Mouse (Mus musculus) midbrain, embryonic 13.5 days (tissue): ENCODE data around the gene Klk1b5. TPM values are rescaled to one million over a fixed set of nuclear protein-coding genes. Genes with fewer than 3 reads are reported as not detected.
"Not testable (repeated sequence)": the region's sequence is repeated elsewhere in the genome, so short reads cannot be mapped to it uniquely, and the experiment has no call there.

Experiments used
- ATAC-seq: fragments of 200-750 bp; cut with Nextera tagmentation; 2 replicates; pipeline ENCODE4 v1.8.0; 2017; ENCODE audit warnings: mild to moderate bottlenecking, moderate TSS enrichment, moderate library complexity
- H3K27ac ChIP-seq: fragments of 300-500 bp; sonication (generic); 2 replicates; pipeline ENCODE4 v1.5.1; 2015; ENCODE audit warnings: inconsistent platforms, mild to moderate bottlenecking, moderate library complexity
- H3K27me3 ChIP-seq: fragments of 300-500 bp; sonication (generic); 2 replicates; pipeline ENCODE4 v1.6.1; 2015; ENCODE audit warnings: mild to moderate bottlenecking, inconsistent platforms
- H3K36me3 ChIP-seq: fragments of 300-500 bp; sonication (generic); 2 replicates; pipeline ENCODE4 v1.6.1; 2015; ENCODE audit warnings: mild to moderate bottlenecking, inconsistent platforms
- H3K4me1 ChIP-seq: fragments of 300-500 bp; sonication (generic); replicated peaks from 2 replicates; pipeline ENCODE4 v1.6.1; 2015; ENCODE audit warnings: inconsistent platforms
- H3K4me2 ChIP-seq: fragments of 300-500 bp; sonication (generic); replicated peaks from 2 replicates; pipeline ENCODE4 v1.6.1; 2015; ENCODE audit warnings: moderate library complexity, mild to moderate bottlenecking, inconsistent platforms
- H3K4me3 ChIP-seq: fragments of 300-500 bp; sonication (generic); replicated peaks from 2 replicates; pipeline ENCODE4 v1.5.1; 2015; ENCODE audit warnings: mild to moderate bottlenecking, inconsistent platforms
- H3K9ac ChIP-seq: fragments of 300-500 bp; sonication (generic); replicated peaks from 2 replicates; pipeline ENCODE4 v1.6.1; 2015; ENCODE audit warnings: mild to moderate bottlenecking, inconsistent platforms
- H3K9me3 ChIP-seq: fragments of 300-500 bp; sonication (generic); 2 replicates; pipeline ENCODE4 v1.6.1; 2016; ENCODE audit warnings: mild to moderate bottlenecking, inconsistent platforms
- WGBS: fragments of 180-500 bp; shearing (Covaris S2); methylation state at CpG from one replicate; pipeline ENCODE4 v1.1.7; 2015; 5-methylcytosine and 5-hydroxymethylcytosine counted together
- polyA plus RNA-seq: library from polyadenylated mRNA; unstranded; fragments of >200 nt; fragmentation: Nextera tagmentation; extraction: Ambion mirVana; gene quantifications from 2 replicates; pipeline ENCODE4 v1.2.1, GENCODE M21; 2015

Klk1b5 gene
- not detected in 2 replicates for polyA plus RNA-seq

DNA sequence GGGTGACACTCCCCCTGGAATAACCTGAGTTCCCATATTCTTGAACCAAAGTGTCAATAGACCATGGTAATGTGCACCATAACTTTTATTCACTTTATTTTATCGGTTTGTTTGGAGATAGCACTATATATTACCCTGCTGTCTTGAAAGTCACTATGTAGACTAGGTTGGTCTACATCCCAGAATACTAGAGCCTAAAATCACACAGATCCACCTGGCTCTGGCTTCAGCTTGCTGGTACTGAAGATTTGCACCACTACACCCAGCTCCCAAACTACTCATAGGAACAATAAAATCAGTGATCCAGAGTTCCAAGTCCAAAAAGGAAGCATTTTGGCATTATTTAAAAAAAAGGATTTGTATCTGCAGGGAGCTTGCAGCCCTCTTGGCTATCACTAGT lies at the start of gene Klk1b5:
Gene Klk1b5, plus strand, starts transcription at position 301 of the 400 bp plus-strand sequence.
- WGBS = 79% methylated on average over 1 of the region's 1 CpGs
- no peak for ATAC-seq
- Histone ChIP-seq H3K4me1 (no peaks in the 10 kb centered on the region), H3K9ac (no peak within 1 kb of the TSS), H3K36me3 (no peaks in the 10 kb centered on the region), H3K4me3 (no peak within 1 kb of the TSS), H3K27me3 (no peaks in the 10 kb centered on the region), H3K9me3 (no peaks in the 10 kb centered on the region), H3K27ac (no peak within 1 kb of the TSS), H3K4me2 (no peak within 1 kb of the TSS)

DNA sequence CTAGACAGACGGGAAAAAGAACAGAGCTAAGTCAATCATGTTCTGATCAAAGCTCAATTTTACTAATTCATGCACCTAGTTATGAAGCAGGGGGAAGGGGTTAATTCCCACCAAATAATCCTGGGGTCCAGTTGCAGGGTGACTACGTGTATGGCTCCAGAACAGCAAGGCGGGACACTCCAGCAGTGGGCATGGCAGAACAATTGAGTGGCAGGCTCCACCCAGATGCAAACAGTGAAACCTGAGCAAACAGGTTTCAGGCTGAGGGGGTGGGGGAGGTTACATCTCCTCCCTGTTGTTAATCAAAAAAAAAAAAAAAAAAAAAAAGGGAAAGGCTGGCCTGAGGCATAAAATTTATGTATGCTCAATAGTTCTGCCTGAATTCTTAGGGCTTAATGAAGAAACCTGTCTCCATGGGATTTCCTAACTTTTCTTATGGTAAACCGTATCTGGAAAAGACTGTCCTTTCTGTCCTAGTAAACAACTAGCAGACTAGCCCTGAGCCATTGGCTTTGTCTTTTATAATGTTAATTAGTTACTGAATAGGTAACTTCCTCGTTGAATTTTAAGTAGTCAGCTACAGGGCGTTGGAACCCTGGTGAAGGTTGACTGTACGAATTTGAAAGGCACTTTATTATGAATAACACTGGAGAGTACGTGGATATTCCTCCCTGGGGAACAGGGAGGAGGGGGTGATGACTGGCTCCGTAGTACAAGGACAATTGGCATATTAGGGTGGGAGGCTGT lies 36.3 kb upstream of the Klk1b5 start:
- Histone ChIP-seq H3K27me3 (no peaks in the 10 kb centered on the region), H3K4me3 (no peak overlapping the region), H3K4me2 (no peak overlapping the region), H3K27ac (no peak overlapping the region), H3K4me1 (no peaks in the 10 kb centered on the region), H3K36me3 (no peaks in the 10 kb centered on the region), H3K9me3 (no peaks in the 10 kb centered on the region), H3K9ac (no peak overlapping the region)
- WGBS = 52% methylated on average over 9 of the region's 9 CpGs
- ATAC-seq = no peak

DNA sequence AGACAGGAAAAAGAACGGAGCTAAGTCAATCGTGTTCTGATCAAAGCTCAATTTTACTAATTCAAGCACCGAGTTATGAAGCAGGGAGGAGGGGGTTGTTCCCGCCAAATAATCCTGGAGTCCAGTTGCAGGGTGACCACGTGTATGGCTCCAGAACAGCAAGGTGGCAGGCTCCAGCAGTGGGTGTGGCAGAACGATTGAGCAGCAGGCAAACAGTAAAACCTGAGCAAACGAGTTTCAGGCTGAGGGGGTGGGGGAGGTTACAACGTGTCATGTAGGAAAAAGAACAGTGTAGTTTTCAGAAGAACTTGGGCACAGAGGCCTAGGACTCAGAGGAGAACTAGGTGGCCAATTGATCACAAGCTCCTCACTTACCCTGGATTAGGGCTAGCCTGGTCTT lies 29.2 kb upstream of the Klk1b5 start:
- not testable (repeated sequence) for H3K27me3 ChIP-seq, H3K4me2 ChIP-seq, H3K27ac ChIP-seq, H3K4me1 ChIP-seq, H3K4me3 ChIP-seq, H3K9me3 ChIP-seq, H3K9ac ChIP-seq, ATAC-seq, H3K36me3 ChIP-seq
- 72% methylated on average over 8 of the region's 8 CpGs for WGBS

DNA sequence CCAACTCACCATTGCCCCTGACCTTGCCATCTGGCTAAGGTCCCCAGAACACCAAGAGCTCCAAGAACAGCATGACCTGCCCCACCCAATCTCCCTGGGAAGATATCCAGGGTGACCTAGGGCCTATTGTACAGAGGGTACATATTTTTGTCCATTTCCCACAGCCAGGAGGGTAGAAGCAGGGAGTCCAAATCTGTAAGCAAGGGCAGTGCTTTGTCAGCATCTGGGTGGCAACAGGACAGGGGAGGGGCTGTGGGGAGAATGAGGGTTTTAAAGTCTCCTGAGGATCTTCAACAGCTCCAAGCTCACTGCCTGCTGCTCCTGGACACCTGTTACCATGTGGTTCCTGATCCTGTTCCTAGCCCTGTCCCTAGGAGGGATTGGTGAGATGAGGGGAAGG lies 27.8 kb upstream of the Klk1b5 start, which contains the start of gene Klk1b24:
Gene Klk1b24, plus strand, starts transcription at position 301 of the 400 bp plus-strand sequence.
- H3K9ac ChIP-seq, H3K4me2 ChIP-seq, H3K9me3 ChIP-seq, H3K4me3 ChIP-seq, H3K36me3 ChIP-seq, H3K27me3 ChIP-seq, ATAC-seq, H3K4me1 ChIP-seq, H3K27ac ChIP-seq: not testable (repeated sequence)

DNA sequence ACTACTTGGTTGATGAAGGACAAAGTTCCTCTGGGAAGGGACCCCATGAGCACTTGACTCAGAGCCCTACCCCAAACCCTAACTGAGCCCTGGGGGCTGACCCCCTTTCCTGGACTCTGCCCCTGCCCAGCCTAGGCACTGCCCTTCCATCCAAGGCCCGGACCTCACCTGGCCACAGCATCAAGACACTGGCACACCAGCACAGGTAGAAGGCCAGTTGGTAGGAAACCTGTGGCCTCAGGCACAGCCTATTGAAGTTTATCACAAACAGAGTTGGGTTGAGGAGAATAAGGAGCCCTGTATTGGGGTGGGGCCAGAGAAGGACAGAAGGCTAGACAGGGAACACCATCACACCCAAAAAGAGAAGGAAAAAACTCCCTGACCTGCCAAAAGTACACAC lies 22.3 kb upstream of the Klk1b5 start:
- H3K27me3 ChIP-seq, H3K4me1 ChIP-seq, H3K9me3 ChIP-seq, H3K9ac ChIP-seq, H3K27ac ChIP-seq, H3K4me2 ChIP-seq, H3K36me3 ChIP-seq, H3K4me3 ChIP-seq, ATAC-seq: not testable (repeated sequence)
- 94% methylated on average over 1 of the region's 1 CpGs for WGBS

DNA sequence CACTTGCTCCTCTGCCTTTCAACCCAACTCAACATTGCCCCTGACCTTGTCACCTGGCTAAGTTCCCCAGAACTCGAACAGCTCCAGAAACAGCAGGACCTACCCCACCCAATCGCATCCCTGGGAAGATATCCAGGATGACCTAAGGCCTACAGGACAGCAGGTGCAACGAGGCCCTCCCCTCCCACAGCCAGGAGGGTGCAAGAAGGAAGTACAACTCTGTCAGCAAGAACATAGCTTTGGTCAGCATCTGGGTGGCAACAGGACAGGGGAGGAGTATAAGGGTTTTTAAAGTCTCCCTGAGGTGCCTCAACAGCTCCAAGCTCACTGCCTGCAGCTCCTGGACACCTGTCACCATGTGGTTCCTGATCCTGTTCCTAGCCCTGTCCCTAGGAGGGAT lies 17.9 kb upstream of the Klk1b5 start, which contains the start of gene Klk1b3:
Gene Klk1b3, plus strand, starts transcription at position 301 of the 400 bp plus-strand sequence.
- no peak within 1 kb of the TSS for H3K4me2 ChIP-seq
- H3K9ac ChIP-seq = no peak within 1 kb of the TSS
- H3K27ac ChIP-seq = no peak within 1 kb of the TSS
- H3K4me1 ChIP-seq = no peaks in the 10 kb centered on the region
- H3K36me3 ChIP-seq = no peaks in the 10 kb centered on the region
- no peak within 1 kb of the TSS for H3K4me3 ChIP-seq
- no peak for ATAC-seq
- WGBS = 66% methylated on average over 3 of the region's 3 CpGs
- no peaks in the 10 kb centered on the region for H3K9me3 ChIP-seq
- no peaks in the 10 kb centered on the region for H3K27me3 ChIP-seq

DNA sequence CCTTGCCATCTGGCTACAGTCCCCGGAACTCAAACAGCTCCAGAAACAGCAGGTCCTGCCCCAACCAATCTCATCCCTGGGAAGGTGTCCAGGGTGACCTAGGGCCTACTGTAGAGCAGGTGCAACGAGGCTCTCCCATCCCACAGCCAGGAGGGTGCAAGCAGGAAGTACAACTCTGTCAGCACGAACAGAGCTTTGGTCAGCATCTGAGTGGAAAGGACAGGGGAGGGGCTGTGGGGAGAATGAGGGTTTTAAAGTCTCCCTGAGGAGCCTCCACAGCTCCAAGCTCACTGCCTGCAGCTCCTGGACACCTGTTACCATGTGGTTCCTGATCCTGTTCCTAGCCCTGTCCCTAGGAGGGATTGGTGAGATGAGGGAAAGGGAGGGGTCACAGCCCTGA lies 8.6 kb upstream of the Klk1b5 start, which contains the start of gene Klk1b4:
Gene Klk1b4, plus strand, starts transcription at position 301 of the 400 bp plus-strand sequence.
- 59% methylated on average over 3 of the region's 3 CpGs for WGBS
- H3K4me1 ChIP-seq, H3K9me3 ChIP-seq, H3K4me3 ChIP-seq, H3K36me3 ChIP-seq, H3K9ac ChIP-seq, H3K4me2 ChIP-seq, H3K27me3 ChIP-seq, H3K27ac ChIP-seq, ATAC-seq: not testable (repeated sequence)

DNA sequence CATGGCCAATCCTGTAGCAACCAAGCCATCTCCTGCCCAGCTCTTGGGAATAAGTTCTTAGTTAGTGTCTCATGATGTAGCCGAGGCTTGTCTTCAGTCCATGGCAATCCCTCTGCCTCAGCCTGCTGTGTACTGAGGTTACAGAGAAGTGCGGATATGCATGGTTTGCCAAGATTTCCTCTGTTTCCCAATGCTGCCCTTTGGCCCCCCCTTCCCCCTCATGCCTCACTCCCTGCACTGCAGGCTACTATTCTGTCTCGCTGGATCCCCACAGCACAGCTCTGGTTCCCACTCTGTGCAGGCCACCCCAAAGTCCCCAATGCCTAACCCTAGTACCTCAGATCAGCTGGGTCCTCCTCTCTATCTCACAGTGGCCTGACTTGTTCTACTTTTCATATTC lies 7.4 kb upstream of the Klk1b5 start:
- H3K9ac ChIP-seq = no peak overlapping the region
- no peaks in the 10 kb centered on the region for H3K27me3 ChIP-seq
- H3K4me2 ChIP-seq = no peak overlapping the region
- no peak overlapping the region for H3K4me3 ChIP-seq
- H3K4me1 ChIP-seq = no peaks in the 10 kb centered on the region
- H3K36me3 ChIP-seq = no peaks in the 10 kb centered on the region
- no peaks in the 10 kb centered on the region for H3K9me3 ChIP-seq
- no peak for ATAC-seq
- H3K27ac ChIP-seq = no peak overlapping the region
- 79% methylated on average over 3 of the region's 3 CpGs for WGBS

DNA sequence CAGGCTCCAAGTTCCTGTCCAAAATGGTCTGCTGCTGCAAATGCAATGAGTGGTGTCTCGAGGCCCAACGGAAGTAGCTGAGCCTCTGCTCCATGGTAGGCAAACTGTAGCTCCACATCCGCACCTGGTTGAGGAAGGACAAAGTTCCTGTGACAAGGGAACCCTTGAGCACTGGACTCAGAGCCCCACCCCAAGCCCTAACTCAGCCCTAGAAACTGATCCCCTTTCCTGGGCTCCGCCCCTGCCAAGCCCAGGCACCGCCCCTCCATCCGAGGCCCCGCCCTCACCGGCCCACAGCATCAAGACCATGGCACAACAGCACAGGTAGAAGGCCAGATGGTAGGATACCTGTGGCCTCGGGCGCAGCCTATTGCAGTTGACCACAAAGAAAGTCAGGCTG lies 5.9 kb downstream of the Klk1b5 start:
- H3K4me2 ChIP-seq, H3K9me3 ChIP-seq, H3K4me1 ChIP-seq, H3K9ac ChIP-seq, H3K27ac ChIP-seq, H3K4me3 ChIP-seq, H3K36me3 ChIP-seq, ATAC-seq, H3K27me3 ChIP-seq: not testable (repeated sequence)
- 80% methylated on average over 10 of the region's 10 CpGs for WGBS

DNA sequence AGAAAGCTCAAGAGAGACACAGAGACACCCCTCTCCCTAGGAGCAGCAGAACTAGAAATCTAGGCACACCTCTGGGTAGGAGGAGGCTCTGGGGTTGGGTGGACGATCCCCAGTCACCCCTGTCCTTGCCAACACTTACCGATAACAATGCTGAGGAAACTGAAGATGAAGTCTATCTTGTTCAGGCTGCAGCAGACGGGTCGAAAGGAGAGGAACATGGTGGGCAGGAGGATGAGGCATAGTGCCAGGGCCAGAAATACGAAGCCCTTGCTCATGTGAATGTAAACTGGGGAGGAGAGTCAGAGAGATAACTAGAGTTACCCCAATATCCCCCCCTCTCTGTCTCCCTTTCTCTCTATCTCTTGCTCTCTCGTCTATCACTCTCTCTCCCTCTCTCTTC lies 6.6 kb downstream of the Klk1b5 start:
- WGBS = 82% methylated on average over 6 of the region's 6 CpGs
- H3K27ac ChIP-seq, H3K4me2 ChIP-seq, H3K9me3 ChIP-seq, H3K4me3 ChIP-seq, H3K9ac ChIP-seq, H3K36me3 ChIP-seq, H3K4me1 ChIP-seq, H3K27me3 ChIP-seq, ATAC-seq: not testable (repeated sequence)

DNA sequence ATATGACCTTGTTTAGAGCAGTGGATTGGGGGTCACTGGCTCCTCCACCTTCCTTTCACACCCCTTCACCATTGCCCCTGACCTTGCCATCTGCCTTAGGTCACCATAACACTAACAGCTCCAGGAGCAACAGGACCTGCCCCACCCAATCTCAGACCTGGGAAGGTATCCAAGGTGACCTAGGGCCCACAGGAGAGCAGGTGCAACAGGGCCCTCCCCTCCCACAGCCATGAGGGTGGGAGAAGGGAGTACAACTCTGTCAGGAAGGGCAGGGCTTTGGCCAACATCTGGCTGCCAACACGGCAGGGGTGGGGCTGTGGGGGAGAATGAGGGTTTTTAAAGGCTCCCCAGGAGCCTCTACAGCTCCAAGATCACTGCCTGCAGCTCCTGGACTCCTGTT lies 9.3 kb downstream of the Klk1b5 start, which contains the start of gene Klk1:
Gene Klk1, plus strand, starts transcription at position 285 of the 400 bp plus-strand sequence.
- WGBS = 36% methylated on average over 1 of the region's 1 CpGs
- Histone ChIP-seq H3K27ac (no peak within 1 kb of the TSS), H3K36me3 (no peaks in the 10 kb centered on the region), H3K4me1 (no peaks in the 10 kb centered on the region), H3K9me3 (no peaks in the 10 kb centered on the region), H3K9ac (no peak within 1 kb of the TSS), H3K4me2 (no peak within 1 kb of the TSS), H3K4me3 (no peak within 1 kb of the TSS), H3K27me3 (no peaks in the 10 kb centered on the region)
- no peak for ATAC-seq

DNA sequence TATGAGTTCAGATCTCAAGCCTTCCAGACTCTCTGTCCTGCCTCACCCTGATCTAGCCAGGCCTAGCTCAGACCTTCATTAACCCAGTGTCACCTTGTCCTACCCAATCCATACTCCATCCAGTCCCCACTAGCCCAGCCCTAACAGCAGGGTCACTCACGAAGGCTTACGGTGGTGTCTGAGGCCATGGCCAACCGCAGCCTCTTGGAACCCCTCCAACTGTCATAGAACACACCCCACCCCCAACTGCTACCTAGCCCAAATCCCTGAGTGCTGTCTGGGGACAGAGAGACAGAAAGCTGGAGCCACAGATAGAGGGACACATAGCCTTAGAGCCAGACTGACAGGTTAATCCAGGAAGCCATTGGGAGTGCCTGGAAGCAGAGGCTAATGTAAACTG lies 20.2 kb downstream of the Klk1b5 start, which contains the start of gene Gm36864:
Gene Gm36864, plus strand, starts transcription at position 269 of the 400 bp plus-strand sequence.
- Histone ChIP-seq H3K27me3 (no peaks in the 10 kb centered on the region), H3K27ac (no peak within 1 kb of the TSS), H3K4me2 (no peak within 1 kb of the TSS), H3K36me3 (no peaks in the 10 kb centered on the region), H3K4me1 (no peaks in the 10 kb centered on the region), H3K9ac (no peak within 1 kb of the TSS), H3K4me3 (no peak within 1 kb of the TSS), H3K9me3 (no peaks in the 10 kb centered on the region)
- WGBS = 81% methylated on average over 3 of the region's 3 CpGs
- ATAC-seq = no peak

DNA sequence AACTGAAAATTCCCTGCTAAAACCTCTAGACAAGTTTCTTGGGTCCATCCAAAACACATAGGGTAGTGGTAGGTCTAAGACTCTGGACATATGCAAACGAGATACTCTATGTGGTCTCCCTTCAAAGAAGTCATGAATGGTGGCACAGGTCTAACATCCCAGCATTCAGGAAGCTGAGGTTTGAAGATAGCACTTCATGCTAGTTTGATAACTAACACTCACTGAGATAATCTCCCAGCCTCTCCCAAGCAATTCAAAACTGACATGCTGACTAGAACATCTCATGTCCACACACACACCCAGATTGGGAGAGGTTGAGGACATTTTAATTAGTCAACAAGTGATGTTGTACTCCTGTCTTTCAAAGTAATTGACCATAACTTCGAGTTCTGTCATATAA lies 24.2 kb downstream of the Klk1b5 start:
- Histone ChIP-seq H3K9me3 (no peaks in the 10 kb centered on the region), H3K4me2 (no peak overlapping the region), H3K27me3 (no peaks in the 10 kb centered on the region), H3K4me1 (no peaks in the 10 kb centered on the region), H3K9ac (no peak overlapping the region), H3K27ac (no peak overlapping the region), H3K36me3 (no peaks in the 10 kb centered on the region), H3K4me3 (no peak overlapping the region)
- WGBS = 49% methylated on average over 2 of the region's 2 CpGs
- ATAC-seq = no peak
